Comparison of ENCODE assay signal across 9 mouse cellular contexts in the genomic region with DNA sequence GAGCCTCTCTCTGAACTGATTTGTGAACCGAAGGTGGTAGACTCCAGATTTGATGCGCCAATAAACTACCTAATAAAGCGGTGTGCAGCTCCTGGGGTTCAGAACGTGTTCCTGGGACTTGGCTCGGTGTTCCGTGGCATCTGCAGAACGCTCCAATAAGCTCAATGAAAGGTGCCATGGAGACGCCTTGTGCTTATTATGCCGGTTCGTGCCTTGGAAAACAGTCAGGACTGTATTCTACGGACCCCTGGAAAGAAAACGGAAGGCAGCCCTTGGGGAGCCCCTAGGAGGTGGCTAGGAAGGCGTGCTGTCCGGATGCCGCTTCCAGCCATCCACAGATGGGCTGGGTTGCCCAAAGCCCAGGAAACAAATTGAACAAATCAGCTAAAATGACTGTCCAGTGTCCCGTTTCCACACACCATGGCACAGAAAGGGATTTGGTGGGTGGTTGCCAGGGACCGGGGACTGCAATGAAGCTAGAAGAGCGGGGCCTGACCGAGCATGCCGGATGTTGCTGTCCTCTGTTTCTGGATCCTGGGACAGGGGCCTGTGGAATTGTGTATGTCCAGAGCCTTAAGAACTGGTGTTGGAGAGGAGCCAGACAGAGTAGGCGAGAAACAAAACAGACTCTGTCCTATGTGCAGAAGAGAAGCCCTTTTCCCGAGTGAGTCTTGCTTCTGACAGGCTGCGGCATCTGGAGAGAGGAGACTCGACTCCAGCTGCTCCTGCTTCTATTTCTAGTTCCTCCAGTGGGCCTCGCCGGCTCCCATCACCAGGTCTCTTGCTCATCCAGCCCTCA. TPM values are rescaled to one million over a fixed set of nuclear protein-coding genes. Genes with fewer than 3 reads are reported as not detected.
DNase-seq lines count a peak whose midpoint lies in the region; ATAC-seq lines count a peak whose summit lies in the region.
"Had no signal": no experiment of that assay in that cellular context is flagged by ENCODE, and none has a peak within 500 bp of the region (broad histone marks: within the 10 kb centered on the region; RNA-seq: fewer than 3 reads in every experiment).

A gene (minus strand): TSS at position 146 of the 799 bp plus-strand sequence.

- no peak within 1 kb of the TSS for H3K4me2 ChIP-seq in hindbrain, embryonic 11.5 days (replicated peaks; ENCODE audit: low read depth, low read length)

- no peaks in the 10 kb centered on the region for H3K9me3 ChIP-seq in forebrain, embryonic 10.5 days
- no peaks in the 10 kb centered on the region for H3K9me3 ChIP-seq in hindbrain, embryonic 11.5 days (ENCODE audit: control insufficient read depth, low read length)
- no peaks in the 10 kb centered on the region for H3K9me3 ChIP-seq in limb, embryonic 10.5 days (replicated peaks)

- H3K4me3 ChIP-seq in forebrain, embryonic 10.5 days: no peak within 1 kb of the TSS
- no peak within 1 kb of the TSS for H3K4me3 ChIP-seq in hindbrain, embryonic 11.5 days (ENCODE audit: low read depth, low read length)
- no peak within 1 kb of the TSS for H3K4me3 ChIP-seq in limb, embryonic 10.5 days
- H3K4me3 ChIP-seq: erythroblast, embryonic 14.5 days had no signal

- WGBS in forebrain, embryonic 10.5 days: 77% methylated on average over 26 of the region's 26 CpGs
- WGBS in hindbrain, embryonic 11.5 days: 65% methylated on average over 26 of the region's 26 CpGs
- 86% methylated on average over 26 of the region's 26 CpGs for WGBS in limb, embryonic 10.5 days

- H3K4me1 ChIP-seq in forebrain, embryonic 10.5 days: peaks cover 44% of the 10 kb centered on the region
- peaks cover 5% of the 10 kb centered on the region for H3K4me1 ChIP-seq in hindbrain, embryonic 11.5 days (replicated peaks; ENCODE audit: control insufficient read depth, insufficient read depth, low read length)
- peaks cover 4% of the 10 kb centered on the region; the same call in 1 of the 2 replicates for H3K4me1 ChIP-seq in limb, embryonic 10.5 days

- DNase-seq in kidney, postnatal 10 days: peak; percentile 43
- no peak for DNase-seq in kidney, adult 11 months
- no peak for DNase-seq in forebrain, embryonic 10.5 days (ENCODE audit: extremely low spot score, low spot score)
- DNase-seq in hindbrain, embryonic 11.5 days (ENCODE audit: low spot score): no peak
- DNase-seq in limb, embryonic 10.5 days (ENCODE audit: low spot score): no peak
- DNase-seq in right cerebral cortex, postnatal 10 days (ENCODE audit: low spot score in 2 of 2): peak; percentile 76 to 78
- DNase-seq in thymus, postnatal 10 days (ENCODE audit: low spot score in 2 of 2): no peak
- no peak for DNase-seq in kidney, adult 8-10 months

- no peak for ATAC-seq in hindbrain, embryonic 11.5 days (ENCODE audit: low FRiP score)

- peak within 1 kb of the TSS; percentile 79 for H3K27ac ChIP-seq in forebrain, embryonic 10.5 days
- H3K27ac ChIP-seq in hindbrain, embryonic 11.5 days (ENCODE audit: low read depth, low read length): peak within 1 kb of the TSS; percentile 68; the same call in 1 of the 2 replicates
- H3K27ac ChIP-seq in limb, embryonic 10.5 days: peak within 1 kb of the TSS; percentile 53; the same call in 1 of the 2 replicates

- peak within 1 kb of the TSS; percentile 42; the same call in 1 of the 2 replicates for H3K9ac ChIP-seq in hindbrain, embryonic 11.5 days (ENCODE audit: low read depth, low read length)

- H3K27me3 ChIP-seq in forebrain, embryonic 10.5 days (ENCODE audit: poor library complexity, severe bottlenecking): no peaks in the 10 kb centered on the region
- no peaks in the 10 kb centered on the region for H3K27me3 ChIP-seq in hindbrain, embryonic 11.5 days (ENCODE audit: control insufficient read depth, insufficient read depth, low read length)
- no peaks in the 10 kb centered on the region for H3K27me3 ChIP-seq in limb, embryonic 10.5 days (ENCODE audit: low read depth, poor library complexity, severe bottlenecking)

- H3K36me3 ChIP-seq in forebrain, embryonic 10.5 days (replicated peaks): no peaks in the 10 kb centered on the region
- H3K36me3 ChIP-seq in hindbrain, embryonic 11.5 days (ENCODE audit: control insufficient read depth, insufficient read depth, low read length): no peaks in the 10 kb centered on the region
- no peaks in the 10 kb centered on the region for H3K36me3 ChIP-seq in limb, embryonic 10.5 days

RNA-seq across cellular contexts. Expression of the gene that starts here (rescaled TPM):
- 0.34 TPM in 1 of 2 replicates, not detected in the other for polyA plus RNA-seq in forebrain, embryonic 10.5 days (2016; fragmentation: Nextera tagmentation; extraction: Ambion mirVana)
- polyA plus RNA-seq in hindbrain, embryonic 11.5 days (2014; fragmentation: Nextera tagmentation; extraction: Ambion mirVana): 1.0 TPM in 2 replicates
- not detected in 2 replicates for polyA plus RNA-seq in limb, embryonic 10.5 days (2016; fragmentation: Nextera tagmentation; extraction: Ambion mirVana)
- polyA plus RNA-seq: erythroblast, embryonic 14.5 days had no signal

Comparison
In these comparisons a context has a peak if more than half of its experiments do, and no peak if none do; other contexts are left out.
1. DNase-seq: peak in kidney, postnatal 10 days (single experiment) and right cerebral cortex, postnatal 10 days (2 of 2); none in kidney, adult 11 months (single experiment), forebrain, embryonic 10.5 days (single experiment), hindbrain, embryonic 11.5 days (single experiment), limb, embryonic 10.5 days (single experiment), thymus, postnatal 10 days (0 of 2) and kidney, adult 8-10 months (0 of 2).
2. Peak in every context shown above with its lines, with median percentiles within 50 percentile points of each other: H3K27ac ChIP-seq.